Mouse (Mus musculus): ENCODE measurements around the gene Ift172. TPM values are rescaled to one million over a fixed set of nuclear protein-coding genes. Genes with fewer than 3 reads are reported as not detected.

The Ift172 gene
- polyA plus RNA-seq (2012; rRNA removed), result 50.2 and 54.6 TPM in 2 replicates

GRCm38 (mm10) chr5:31290521-31291360 lies at the start of gene Ift172:
TSS of gene Ift172 (minus strand) at chr5:31291116.

GRCm38 (mm10) chr5:31297047-31297757 lies 6.3 kb upstream of the Ift172 start, which contains the start of gene Gckr:
TSS of gene Gckr (plus strand) at chr5:31297443.

GRCm38 (mm10) chr5:31295606-31296141 lies 4.8 kb upstream of the Ift172 start, which contains the start of gene Fndc4:
TSS of gene Fndc4 (minus strand) at chr5:31296080.

GRCm38 (mm10) chr5:31251541-31252101 lies 39.3 kb downstream of the Ift172 start, which contains the start of gene Krtcap3:
TSS of gene Krtcap3 (plus strand) at chr5:31251691.

GRCm38 (mm10) chr5:31240637-31241521 lies 50.0 kb downstream of the Ift172 start, which contains the start of the genes Nrbp1 and Gm9970:
TSS of gene Nrbp1 (plus strand) at chr5:31240864.
TSS of gene Gm9970 (minus strand) at chr5:31241232.

GRCm38 (mm10) chr5:31220448-31221303 lies 70.2 kb downstream of the Ift172 start, which contains the start of gene Ppm1g:
TSS of gene Ppm1g (minus strand) at chr5:31220687.

Other genes starting within 250 kb of the Ift172 start
- 162 and 172 TPM in 2 replicates for gene Atraid, start 242.8 kb downstream of the Ift172 start, polyA plus RNA-seq (2012; rRNA removed)
- 41.9 and 44.0 TPM in 2 replicates for gene Slc5a6, start 242.2 kb downstream of the Ift172 start, polyA plus RNA-seq (2012; rRNA removed)
- 23.0 and 24.6 TPM in 2 replicates for gene Cad, start 236.3 kb downstream of the Ift172 start, polyA plus RNA-seq (2012; rRNA removed)
- gene Dnajc5g, start 184.8 kb downstream of the Ift172 start, polyA plus RNA-seq (2012; rRNA removed), result not detected in 2 replicates
- gene Slc30a3, start 182.9 kb downstream of the Ift172 start, polyA plus RNA-seq (2012; rRNA removed), result 10.6 and 13.6 TPM in 2 replicates
- 1.2 TPM in 1 of 2 replicates, not detected in the other for gene Trim54, start 174.4 kb downstream of the Ift172 start, polyA plus RNA-seq (2012; rRNA removed)
- 0.19 and 0.21 TPM in 2 replicates for gene Ucn, start 152.3 kb downstream of the Ift172 start, polyA plus RNA-seq (2012; rRNA removed)
- gene Mpv17, start 136.9 kb downstream of the Ift172 start, polyA plus RNA-seq (2012; rRNA removed), result 59.2 and 63.1 TPM in 2 replicates
- 2.8 and 3.7 TPM in 2 replicates for gene Gm29609, start 111.2 kb downstream of the Ift172 start, polyA plus RNA-seq (2012; rRNA removed)
- 81.6 and 84.5 TPM in 2 replicates for gene Gtf3c2, start 111.0 kb downstream of the Ift172 start, polyA plus RNA-seq (2012; rRNA removed)
- gene Snx17, start 97.9 kb downstream of the Ift172 start, polyA plus RNA-seq (2012; rRNA removed), result 87.5 and 88.0 TPM in 2 replicates
- gene Eif2b4, start 97.7 kb downstream of the Ift172 start, polyA plus RNA-seq (2012; rRNA removed), result 60.8 and 68.2 TPM in 2 replicates
- gene Zfp513, start 88.8 kb downstream of the Ift172 start, polyA plus RNA-seq (2012; rRNA removed), result 53.9 and 56.3 TPM in 2 replicates
- gene Ppm1g, start 70.4 kb downstream of the Ift172 start, polyA plus RNA-seq (2012; rRNA removed), result 170 and 178 TPM in 2 replicates
- 150 and 152 TPM in 2 replicates for gene Nrbp1, start 50.3 kb downstream of the Ift172 start, polyA plus RNA-seq (2012; rRNA removed)
- 0.16 TPM in 1 of 2 replicates, not detected in the other for gene Gm9970, start 49.9 kb downstream of the Ift172 start, polyA plus RNA-seq (2012; rRNA removed)
- 3.8 and 4.6 TPM in 2 replicates for gene Krtcap3, start 39.4 kb downstream of the Ift172 start, polyA plus RNA-seq (2012; rRNA removed)
- 190 and 201 TPM in 2 replicates for gene Fndc4, start 5.0 kb upstream of the Ift172 start, polyA plus RNA-seq (2012; rRNA removed)
- gene Gckr, start 6.3 kb upstream of the Ift172 start, polyA plus RNA-seq (2012; rRNA removed), result 0.75 and 0.87 TPM in 2 replicates
- 90.2 and 90.7 TPM in 2 replicates for gene Zfp512, start 161.3 kb upstream of the Ift172 start, polyA plus RNA-seq (2012; rRNA removed)
- 0.10 and 0.11 TPM in 2 replicates for gene 4930548H24Rik, start 194.6 kb upstream of the Ift172 start, polyA plus RNA-seq (2012; rRNA removed)
- gene Gpn1, start 203.6 kb upstream of the Ift172 start, polyA plus RNA-seq (2012; rRNA removed), result 36.4 and 39.5 TPM in 2 replicates
- 22.1 and 22.2 TPM in 2 replicates for gene Slc4a1ap, start 235.9 kb upstream of the Ift172 start, polyA plus RNA-seq (2012; rRNA removed)
- 14.2 and 16.9 TPM in 2 replicates for gene Supt7l, start 236.7 kb upstream of the Ift172 start, polyA plus RNA-seq (2012; rRNA removed)

Data from central nervous system, embryonic 18 days (tissue).